Mouse (Mus musculus) bone marrow macrophage, adult 2 months (primary cell): ENCODE data around the gene Dnm1.

Source experiments
- CTCF ChIP-seq: IDR thresholded peaks from 2 replicates; pipeline ENCODE4 v1.5.1; 2012; ENCODE audit warnings: low read depth, mild to moderate bottlenecking, low read length, moderate library complexity
- POLR2A ChIP-seq: IDR thresholded peaks from 2 replicates; pipeline ENCODE4 v1.6.1; 2012; ENCODE audit warnings: mild to moderate bottlenecking, low read depth, low read length, borderline replicate concordance

- peak; percentile 56 for TF ChIP-seq CTCF
- no peak for TF ChIP-seq POLR2A
Observed at GRCm38 (mm10) chr2:32282727-32283126, 70.4 kb downstream of the Dnm1 start.
